Mouse (Mus musculus): ENCODE measurements around the gene Olfr641.

Gene Olfr641

GRCm38 (mm10) chr7:104035145-104035544 lies at the start of gene Olfr641:
TSS of gene Olfr641 (plus strand) at chr7:104035445.
- DNase-seq (ENCODE audit: low read depth, low spot score), result no peak

GRCm38 (mm10) chr7:103998446-103998845 lies 36.8 kb upstream of the Olfr641 start, which contains the start of gene Olfr638:
TSS of gene Olfr638 (plus strand) at chr7:103998746.
- DNase-seq (ENCODE audit: low read depth, low spot score), result no peak

- DNase-seq (ENCODE audit: low read depth, low spot score), result no peak
Measured at GRCm38 (mm10) chr7:103999124-103999523, 36.1 kb upstream of the Olfr641 start.

GRCm38 (mm10) chr7:104017203-104017602 lies 18.0 kb upstream of the Olfr641 start, which contains the start of gene Olfr639:
TSS of gene Olfr639 (minus strand) at chr7:104017303.
- DNase-seq (ENCODE audit: low read depth, low spot score), result no peak

GRCm38 (mm10) chr7:104018953-104019352 lies 16.3 kb upstream of the Olfr641 start:
- no peak for DNase-seq (ENCODE audit: low read depth, low spot score)

DNA sequence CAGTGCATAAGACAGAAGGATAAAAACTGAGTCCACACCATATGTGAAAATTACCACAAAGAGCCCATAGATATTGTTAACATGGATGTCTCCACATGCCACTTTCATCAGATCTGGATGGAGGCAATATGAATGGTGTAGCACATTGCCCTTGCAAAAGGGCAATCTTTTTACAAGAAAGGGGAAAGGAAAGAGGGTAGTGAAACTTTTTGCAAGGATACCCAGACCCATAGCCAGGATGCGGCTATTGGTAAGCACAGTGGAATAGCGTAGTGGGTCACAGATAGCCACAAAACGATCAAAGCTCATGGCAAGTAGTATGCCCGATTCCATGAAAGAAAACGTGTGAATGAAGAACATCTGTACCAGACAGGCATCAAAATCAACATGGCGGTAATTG lies 13.6 kb upstream of the Olfr641 start:
- no peak for DNase-seq (ENCODE audit: low read depth, low spot score)

DNA sequence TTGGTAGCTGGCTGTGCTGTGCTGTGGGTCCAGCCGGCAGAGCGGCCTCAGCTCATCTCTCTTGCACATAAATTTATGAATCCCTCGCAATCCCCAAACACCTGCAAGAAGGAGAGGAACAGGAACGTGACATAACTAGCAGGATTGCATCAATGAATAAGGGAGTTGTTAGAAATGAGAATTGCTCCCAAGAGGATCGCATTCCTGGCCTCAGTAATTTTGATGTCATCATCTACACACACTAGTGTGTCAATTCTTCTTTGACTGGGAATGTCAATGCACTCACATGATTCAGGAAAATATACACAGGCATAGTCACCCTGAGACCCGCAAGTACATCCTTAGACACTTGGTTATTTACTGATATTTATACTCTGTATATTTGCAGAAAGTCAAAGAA lies 9.8 kb upstream of the Olfr641 start, which contains the start of gene Olfr640:
Gene Olfr640 (minus strand): TSS at position 101 of the 400 bp plus-strand sequence.
- DNase-seq (ENCODE audit: low read depth, low spot score), result no peak

DNA sequence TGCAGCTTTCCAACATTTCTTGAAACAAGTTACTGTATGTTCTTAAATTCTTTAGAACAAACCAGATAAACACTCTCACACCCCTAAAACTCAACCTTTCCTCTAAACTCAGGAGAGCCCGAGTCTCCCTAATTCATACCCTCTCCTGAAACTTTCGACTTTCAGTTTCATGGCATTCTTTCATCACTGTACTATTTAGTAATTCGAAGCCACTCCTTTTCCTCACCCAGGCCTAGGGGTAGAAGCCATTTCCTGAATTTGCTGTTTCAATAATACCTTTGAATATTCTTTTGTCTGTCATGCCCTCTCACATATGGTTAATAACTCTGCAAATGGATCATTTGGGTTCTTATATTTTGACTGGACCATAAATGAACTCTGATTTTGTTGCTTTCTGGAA lies 8.3 kb upstream of the Olfr641 start:
- DNase-seq (ENCODE audit: low read depth, low spot score), result no peak

DNA sequence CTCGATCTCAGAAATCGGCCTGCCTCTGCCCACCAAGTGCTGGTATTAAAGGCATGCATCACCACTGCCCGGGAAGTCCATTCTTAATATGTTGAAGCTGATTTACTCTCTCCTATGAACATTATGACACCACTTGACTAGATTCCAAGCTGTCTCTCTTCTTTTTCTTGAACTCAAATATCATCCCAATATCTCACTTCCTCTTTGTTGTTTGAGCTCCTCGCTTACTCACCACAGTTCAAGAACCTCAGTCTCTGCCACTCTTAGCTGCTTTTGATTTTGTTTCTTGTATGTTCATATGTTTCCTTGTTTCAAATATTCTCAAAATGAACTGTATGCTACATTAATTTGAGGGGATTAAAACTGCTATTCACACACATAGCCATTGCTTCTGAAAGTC lies 15.5 kb downstream of the Olfr641 start:
- DNase-seq (ENCODE audit: low read depth, low spot score), result no peak

DNA sequence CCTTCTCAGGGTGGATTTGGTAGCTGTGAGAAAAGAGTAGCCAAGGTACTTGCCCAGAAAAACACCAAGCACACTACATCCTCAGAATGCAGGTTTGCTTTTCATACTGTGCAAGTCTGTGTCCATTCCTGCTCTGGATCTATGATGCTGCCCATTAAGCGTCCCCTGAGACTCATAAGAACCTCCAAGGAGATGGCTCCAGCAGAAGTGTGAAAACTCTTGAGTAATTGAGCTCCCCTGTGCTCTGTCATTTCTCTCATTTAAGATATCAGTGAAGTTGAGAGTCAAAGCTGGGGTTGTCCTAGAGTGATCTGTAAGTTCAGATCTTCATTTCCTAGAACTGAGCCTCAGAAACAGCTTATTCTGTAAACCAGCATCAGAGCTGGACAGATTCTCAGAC lies 17.3 kb downstream of the Olfr641 start, which contains the start of gene Olfr642:
Gene Olfr642 (minus strand): TSS at position 101 of the 400 bp plus-strand sequence.
- DNase-seq (ENCODE audit: low read depth, low spot score), result no peak

DNA sequence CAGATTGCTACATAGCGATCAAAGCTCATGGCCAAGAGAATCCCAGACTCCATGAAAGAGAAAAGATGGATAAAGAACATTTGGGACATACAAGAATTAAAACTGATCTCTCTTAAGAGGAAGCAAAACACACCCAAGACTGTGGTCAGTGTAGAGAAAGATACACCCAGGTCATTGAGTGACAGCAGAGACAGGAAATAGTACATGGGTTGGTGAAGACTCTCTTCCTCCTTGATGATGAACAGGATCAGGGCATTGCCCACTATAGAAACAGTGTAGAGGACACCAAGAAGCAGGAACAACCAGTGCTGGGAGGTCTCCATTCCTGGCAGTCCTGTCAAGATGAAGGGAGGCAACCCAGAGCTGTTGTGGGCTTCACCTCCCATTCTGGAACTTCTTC lies 24.0 kb downstream of the Olfr641 start:
- DNase-seq (ENCODE audit: low read depth, low spot score), result no peak

DNA sequence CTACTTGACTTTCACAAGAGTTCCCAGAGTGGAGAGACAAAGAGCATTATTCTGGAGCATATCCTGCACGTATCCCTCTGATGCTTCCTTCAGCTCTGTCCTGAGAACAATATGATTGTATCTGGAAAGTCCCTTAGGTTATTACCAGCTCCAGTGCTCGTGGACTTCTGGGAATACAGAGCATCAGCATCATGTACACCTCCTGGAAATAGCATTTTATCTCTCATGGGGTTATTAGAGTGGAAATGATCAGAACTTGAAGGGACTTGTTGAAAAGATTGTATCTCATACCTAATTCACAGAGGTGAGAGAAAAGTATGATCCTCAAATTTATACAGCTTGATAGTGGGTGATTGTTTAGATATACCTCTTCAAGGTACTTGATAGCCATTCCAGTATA lies 26.1 kb downstream of the Olfr641 start, which contains the start of gene 4930516K23Rik:
Gene 4930516K23Rik (minus strand): TSS at position 101 of the 400 bp plus-strand sequence.
- DNase-seq (ENCODE audit: low read depth, low spot score), result no peak

- DNase-seq (ENCODE audit: low read depth, low spot score), result no peak
Measured at GRCm38 (mm10) chr7:104071769-104072168, 36.5 kb downstream of the Olfr641 start, which contains the start of gene Olfr644. TSS of gene Olfr644 (minus strand) at chr7:104071869.

GRCm38 (mm10) chr7:104085365-104085764 lies 50.1 kb downstream of the Olfr641 start, which contains the start of gene Olfr645:
TSS of gene Olfr645 (minus strand) at chr7:104085465.
- DNase-seq (ENCODE audit: low read depth, low spot score), result no peak
